Mouse (Mus musculus) midbrain, embryonic 13.5 days (tissue): ENCODE data around the gene Gm42742. TPM values are rescaled to one million over a fixed set of nuclear protein-coding genes. Genes with fewer than 3 reads are reported as not detected.

Source experiments
- ATAC-seq: fragments of 200-750 bp; cut with Nextera tagmentation; 2 replicates; pipeline ENCODE4 v1.8.0; 2017; ENCODE audit warnings: mild to moderate bottlenecking, moderate TSS enrichment, moderate library complexity
- H3K27ac ChIP-seq: fragments of 300-500 bp; sonication (generic); 2 replicates; pipeline ENCODE4 v1.5.1; 2015; ENCODE audit warnings: inconsistent platforms, mild to moderate bottlenecking, moderate library complexity
- H3K27me3 ChIP-seq: fragments of 300-500 bp; sonication (generic); 2 replicates; pipeline ENCODE4 v1.6.1; 2015; ENCODE audit warnings: mild to moderate bottlenecking, inconsistent platforms
- H3K36me3 ChIP-seq: fragments of 300-500 bp; sonication (generic); 2 replicates; pipeline ENCODE4 v1.6.1; 2015; ENCODE audit warnings: mild to moderate bottlenecking, inconsistent platforms
- H3K4me1 ChIP-seq: fragments of 300-500 bp; sonication (generic); replicated peaks from 2 replicates; pipeline ENCODE4 v1.6.1; 2015; ENCODE audit warnings: inconsistent platforms
- H3K4me2 ChIP-seq: fragments of 300-500 bp; sonication (generic); replicated peaks from 2 replicates; pipeline ENCODE4 v1.6.1; 2015; ENCODE audit warnings: moderate library complexity, mild to moderate bottlenecking, inconsistent platforms
- H3K4me3 ChIP-seq: fragments of 300-500 bp; sonication (generic); replicated peaks from 2 replicates; pipeline ENCODE4 v1.5.1; 2015; ENCODE audit warnings: mild to moderate bottlenecking, inconsistent platforms
- H3K9ac ChIP-seq: fragments of 300-500 bp; sonication (generic); replicated peaks from 2 replicates; pipeline ENCODE4 v1.6.1; 2015; ENCODE audit warnings: mild to moderate bottlenecking, inconsistent platforms
- H3K9me3 ChIP-seq: fragments of 300-500 bp; sonication (generic); 2 replicates; pipeline ENCODE4 v1.6.1; 2016; ENCODE audit warnings: mild to moderate bottlenecking, inconsistent platforms
- WGBS: fragments of 180-500 bp; shearing (Covaris S2); methylation state at CpG from one replicate; pipeline ENCODE4 v1.1.7; 2015; 5-methylcytosine and 5-hydroxymethylcytosine counted together
- polyA plus RNA-seq: library from polyadenylated mRNA; unstranded; fragments of >200 nt; fragmentation: Nextera tagmentation; extraction: Ambion mirVana; gene quantifications from 2 replicates; pipeline ENCODE4 v1.2.1, GENCODE M21; 2015

The Gm42742 gene
- polyA plus RNA-seq, 1 experiment from 2014 or later, result 72.0 TPM

DNA sequence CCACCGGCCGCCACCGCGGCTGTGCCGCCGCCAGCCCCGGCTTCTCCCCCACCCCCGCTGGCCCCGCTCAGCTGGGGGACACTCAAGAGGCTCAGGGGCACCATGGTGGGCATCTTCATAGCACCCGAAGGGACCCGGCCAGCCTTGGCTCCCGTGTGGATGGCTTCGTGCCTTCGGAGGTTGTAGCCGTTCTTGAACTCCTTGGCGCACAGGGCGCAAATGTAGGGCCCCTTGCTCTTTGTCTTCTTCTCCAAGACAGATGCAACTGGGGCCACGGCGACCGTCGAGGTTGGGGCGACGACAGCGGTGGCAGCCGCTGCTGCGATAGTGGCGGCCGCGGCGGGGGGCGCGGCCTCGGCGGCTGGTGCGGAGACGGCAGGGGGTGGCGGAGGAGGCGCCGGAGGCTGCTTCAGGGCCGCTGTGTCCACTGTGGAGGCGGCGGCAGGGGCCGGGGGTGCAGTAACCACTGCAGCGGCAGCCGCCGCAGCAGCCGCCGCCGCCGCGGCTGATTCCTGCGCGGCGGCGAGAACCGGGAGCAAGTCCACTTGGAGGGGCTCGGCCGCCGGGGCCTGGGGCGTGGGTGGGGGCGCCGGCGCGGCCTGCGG, 4.8 kb upstream of the Gm42742 start:
- WGBS, result under 1% methylated on average over 60 of the region's 65 CpGs
- H3K4me3 ChIP-seq, result peak overlapping the region; percentile 96
- peak; percentile 5; the same call in 1 of the 2 replicates for ATAC-seq
- H3K27me3 ChIP-seq, result no peaks in the 10 kb centered on the region
- peak overlapping the region; percentile 96 for H3K4me2 ChIP-seq
- H3K4me1 ChIP-seq, result peaks cover 58% of the 10 kb centered on the region
- H3K27ac ChIP-seq, result peak overlapping the region; percentile 100
- peak overlapping the region; percentile 100 for H3K9ac ChIP-seq
- no peaks in the 10 kb centered on the region for H3K9me3 ChIP-seq
- peaks cover 27% of the 10 kb centered on the region for H3K36me3 ChIP-seq

GRCm38 (mm10) chr7:127024755-127025555, 4.1 kb upstream of the Gm42742 start:
- peak overlapping the region; percentile 96 for H3K4me2 ChIP-seq
- peak overlapping the region; percentile 100 for H3K9ac ChIP-seq
- peak overlapping the region; percentile 100 for H3K27ac ChIP-seq
- no peaks in the 10 kb centered on the region for H3K9me3 ChIP-seq
- H3K4me3 ChIP-seq, result peak overlapping the region; percentile 96
- peak; percentile 47 for ATAC-seq
- H3K4me1 ChIP-seq, result peaks cover 65% of the 10 kb centered on the region
- under 1% methylated on average over 30 of the region's 30 CpGs for WGBS
- H3K36me3 ChIP-seq, result peaks cover 27% of the 10 kb centered on the region
- no peaks in the 10 kb centered on the region for H3K27me3 ChIP-seq

GRCm38 (mm10) chr7:127023896-127024690, 3.2 kb upstream of the Gm42742 start:
- peak overlapping the region; percentile 100 for H3K9ac ChIP-seq
- H3K27ac ChIP-seq, result peak overlapping the region; percentile 100
- peaks cover 27% of the 10 kb centered on the region for H3K36me3 ChIP-seq
- H3K4me2 ChIP-seq, result peak overlapping the region; percentile 96
- H3K27me3 ChIP-seq, result no peaks in the 10 kb centered on the region
- WGBS, result 20% methylated on average over 19 of the region's 19 CpGs
- H3K4me3 ChIP-seq, result peak overlapping the region; percentile 96
- no peaks in the 10 kb centered on the region for H3K9me3 ChIP-seq
- no peak for ATAC-seq
- peaks cover 74% of the 10 kb centered on the region for H3K4me1 ChIP-seq

DNA sequence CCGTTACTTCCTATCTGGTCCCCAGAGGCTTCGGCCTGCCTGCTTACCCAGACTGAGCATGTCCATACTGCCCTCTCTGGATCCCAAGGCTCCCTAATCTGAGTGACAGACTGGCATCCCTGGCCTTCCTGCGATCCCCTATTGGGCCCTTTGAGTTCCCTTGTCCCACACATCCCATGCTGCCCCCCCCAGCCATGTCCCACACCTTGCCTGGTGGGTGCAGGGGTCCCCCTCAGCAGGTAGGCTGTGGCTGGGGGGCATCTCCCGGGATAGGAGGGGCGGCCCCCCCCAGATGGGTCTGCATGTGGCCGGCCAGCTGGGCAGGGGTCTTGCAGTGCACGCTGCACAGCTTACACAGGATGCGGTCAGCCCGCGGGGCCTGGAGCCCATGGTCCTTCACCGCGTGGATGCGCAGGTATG, 2.4 kb upstream of the Gm42742 start:
- peaks cover 27% of the 10 kb centered on the region for H3K36me3 ChIP-seq
- peak overlapping the region; percentile 100 for H3K27ac ChIP-seq
- no peak for ATAC-seq
- H3K4me2 ChIP-seq, result peak overlapping the region; percentile 96
- H3K4me3 ChIP-seq, result peak overlapping the region; percentile 96
- WGBS, result 74% methylated on average over 13 of the region's 13 CpGs
- peak overlapping the region; percentile 100 for H3K9ac ChIP-seq
- H3K27me3 ChIP-seq, result no peaks in the 10 kb centered on the region
- H3K4me1 ChIP-seq, result peaks cover 77% of the 10 kb centered on the region
- no peaks in the 10 kb centered on the region for H3K9me3 ChIP-seq

DNA sequence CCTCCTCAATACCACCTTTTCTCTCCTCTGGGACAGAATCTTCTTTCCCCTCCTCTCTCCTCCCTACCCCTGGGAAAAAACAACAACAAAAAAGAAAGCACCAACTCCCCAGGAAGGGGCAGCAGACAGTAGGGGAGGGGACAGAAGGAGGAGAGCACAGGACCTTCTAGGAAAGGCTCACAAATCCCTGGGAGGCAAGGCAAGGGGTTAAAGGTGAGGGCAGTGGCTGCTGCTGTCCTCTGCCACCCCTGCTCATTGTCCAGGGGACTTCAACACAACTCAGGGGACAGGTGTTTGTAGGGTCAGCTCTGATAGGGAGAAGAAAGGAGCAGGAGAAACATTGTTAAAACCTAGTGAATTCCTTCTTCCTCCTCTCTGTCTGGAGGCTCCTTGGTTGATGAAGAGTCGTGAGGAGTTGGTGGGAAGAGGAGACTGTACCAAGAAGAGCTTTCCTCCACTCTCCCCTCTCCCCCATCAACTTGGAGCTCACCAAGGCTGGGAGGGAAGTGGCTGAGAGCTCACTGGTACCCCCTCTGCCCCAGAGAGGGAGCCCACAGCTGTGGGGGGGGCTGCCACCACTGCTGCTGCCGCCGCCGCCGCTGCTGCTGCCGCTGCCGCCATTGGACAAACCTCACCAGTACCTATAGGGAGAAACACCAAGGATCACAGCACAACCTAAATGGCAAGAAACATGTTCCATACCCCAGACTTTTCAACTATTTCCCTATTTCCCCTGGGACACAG, 1.8 kb upstream of the Gm42742 start:
- peak overlapping the region; percentile 96 for H3K4me2 ChIP-seq
- ATAC-seq, result no peak
- H3K27me3 ChIP-seq, result no peaks in the 10 kb centered on the region
- H3K36me3 ChIP-seq, result peaks cover 27% of the 10 kb centered on the region
- peak overlapping the region; percentile 100 for H3K9ac ChIP-seq
- peak overlapping the region; percentile 96 for H3K4me3 ChIP-seq
- H3K27ac ChIP-seq, result peak overlapping the region; percentile 100; the same call in 1 of the 2 replicates
- WGBS, result 68% methylated on average over 5 of the region's 7 CpGs
- H3K9me3 ChIP-seq, result no peaks in the 10 kb centered on the region
- peaks cover 77% of the 10 kb centered on the region for H3K4me1 ChIP-seq

- 38% methylated on average over 5 of the region's 5 CpGs for WGBS
- H3K27me3 ChIP-seq, result no peaks in the 10 kb centered on the region
- ATAC-seq, result no peak
Measured at GRCm38 (mm10) chr7:127021563-127022527, 948 bp upstream of the Gm42742 start.

DNA sequence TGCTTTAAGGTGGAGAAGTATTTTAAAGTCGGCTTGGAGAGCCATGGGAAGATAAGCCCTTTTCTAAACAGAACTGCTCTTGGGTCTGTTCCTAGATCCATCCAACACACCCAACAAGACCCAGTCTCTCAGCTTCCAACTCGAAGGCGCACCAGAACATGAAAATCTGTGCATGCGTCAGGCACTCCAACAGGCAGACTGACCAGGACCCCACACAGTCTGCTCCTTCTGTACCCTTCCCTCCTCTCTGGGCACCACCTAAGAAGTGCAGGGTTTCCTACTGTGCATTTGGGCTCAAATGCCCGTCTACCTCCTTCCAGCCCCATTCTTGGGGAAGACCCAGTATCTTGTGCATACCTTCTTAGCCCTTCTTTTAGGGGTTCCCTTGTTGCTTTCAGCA, 406 bp downstream of the Gm42742 start:
- WGBS, result 26% methylated on average over 5 of the region's 5 CpGs
- peak overlapping the region; percentile 85 for H3K4me2 ChIP-seq
- no peaks in the 10 kb centered on the region for H3K9me3 ChIP-seq
- H3K27me3 ChIP-seq, result no peaks in the 10 kb centered on the region
- peak overlapping the region; percentile 56 for H3K4me3 ChIP-seq
- peak overlapping the region; percentile 100 for H3K27ac ChIP-seq
- peaks cover 30% of the 10 kb centered on the region for H3K36me3 ChIP-seq
- peaks cover 85% of the 10 kb centered on the region for H3K4me1 ChIP-seq
- H3K9ac ChIP-seq, result peak overlapping the region; percentile 84
- no peak for ATAC-seq

More at GRCm38 (mm10) chr7:127021563-127022527, 948 bp upstream of the Gm42742 start:
- Histone ChIP-seq H3K9me3 (no peaks in the 10 kb centered on the region), H3K4me2 (peak overlapping the region; percentile 96), H3K9ac (peak overlapping the region; percentile 100), H3K36me3 (peaks cover 27% of the 10 kb centered on the region), H3K4me3 (peak overlapping the region; percentile 56), H3K4me1 (peaks cover 77% of the 10 kb centered on the region), H3K27ac (peak overlapping the region; percentile 100)

DNA sequence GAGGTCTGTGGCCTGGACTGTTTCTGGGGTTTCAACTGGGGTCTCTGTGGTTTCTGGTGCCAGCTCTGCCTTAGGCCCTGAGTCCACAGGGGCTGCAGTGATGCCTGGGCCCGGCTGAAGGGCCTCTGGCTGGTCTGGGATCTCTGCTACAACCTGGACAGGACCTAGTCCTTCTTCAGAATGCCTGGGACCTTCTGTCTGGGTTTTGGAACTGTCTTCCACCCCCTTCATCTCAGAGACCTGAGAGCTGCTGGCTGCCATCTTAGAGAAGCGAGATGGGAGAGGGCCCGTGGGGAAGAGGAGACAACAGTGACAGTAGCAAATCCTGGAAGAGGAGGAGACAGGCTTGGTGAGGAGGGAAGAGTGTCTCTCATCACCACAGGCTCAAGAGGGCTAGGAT, 866 bp downstream of the Gm42742 start:
- WGBS, result 60% methylated on average over 3 of the region's 3 CpGs

DNA sequence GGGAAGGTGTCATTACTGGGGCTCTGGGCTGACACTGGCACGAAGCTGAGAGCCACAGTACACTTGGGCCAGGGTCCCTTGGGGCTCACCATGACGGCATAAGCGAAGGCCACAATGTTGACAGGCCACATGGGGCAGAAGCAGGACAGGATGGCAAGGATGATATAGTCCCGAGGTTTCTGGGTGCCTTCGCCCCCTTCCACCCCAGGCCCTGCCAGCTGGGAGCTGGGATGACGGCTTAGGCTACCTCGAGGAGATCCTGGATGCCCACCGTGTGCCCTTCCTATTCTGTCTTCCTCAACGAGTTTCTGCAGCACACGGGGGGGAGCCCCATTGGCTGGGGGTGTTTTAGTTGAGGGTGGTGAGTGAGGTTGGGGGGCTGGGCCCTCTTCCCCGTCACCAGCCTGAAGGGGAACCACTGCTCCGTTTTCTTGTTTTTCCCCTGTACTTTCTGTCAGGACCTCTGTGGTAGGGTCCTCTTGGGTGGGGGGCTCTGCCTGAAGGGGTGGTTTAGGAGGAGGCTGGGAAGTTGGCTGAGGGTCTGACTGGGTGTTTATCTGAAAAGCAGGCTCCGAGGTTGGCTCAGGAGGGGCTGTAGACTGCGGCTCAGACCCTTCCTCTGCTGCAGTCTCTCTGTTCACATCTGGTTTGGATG, 1.5 kb downstream of the Gm42742 start:
- Histone ChIP-seq H3K27me3 (no peaks in the 10 kb centered on the region), H3K27ac (no peak overlapping the region), H3K9me3 (no peaks in the 10 kb centered on the region), H3K4me3 (0 out of 2 replicates have a peak overlapping the region, but pooled peaks have one; percentile 56), H3K4me2 (peak overlapping the region; percentile 85), H3K36me3 (peaks cover 38% of the 10 kb centered on the region), H3K4me1 (peaks cover 88% of the 10 kb centered on the region), H3K9ac (peak overlapping the region; percentile 84)
- WGBS, result 83% methylated on average over 14 of the region's 14 CpGs
- ATAC-seq, result no peak

More for the DNA sequence above, 866 bp downstream of the Gm42742 start:
- Histone ChIP-seq H3K4me2 (peak overlapping the region; percentile 85), H3K4me1 (peaks cover 88% of the 10 kb centered on the region), H3K4me3 (peak overlapping the region; percentile 56), H3K27ac (peak overlapping the region; percentile 100; the same call in 1 of the 2 replicates), H3K9me3 (no peaks in the 10 kb centered on the region), H3K36me3 (peaks cover 34% of the 10 kb centered on the region), H3K27me3 (no peaks in the 10 kb centered on the region), H3K9ac (peak overlapping the region; percentile 84)
- ATAC-seq, result no peak
